Mouse (Mus musculus): ENCODE measurements around the gene Vtn. TPM values are rescaled to one million over a fixed set of nuclear protein-coding genes. Genes with fewer than 3 reads are reported as not detected.
A peak's percentile ranks its signal among the peaks of the same experiment; 100 is the strongest.

Vtn gene
- 10.1 and 11.3 TPM in 2 replicates for polyA plus RNA-seq (2015; fragmentation: Nextera tagmentation; extraction: Ambion mirVana)

- 29% methylated on average over 7 of the region's 7 CpGs for WGBS
- no peaks in the 10 kb centered on the region for H3K9me3 ChIP-seq (ENCODE audit: low read length)
- DNase-seq (ENCODE audit: low spot score) (no peak), ATAC-seq (no peak)
- peak within 1 kb of the TSS; percentile 30 for H3K4me3 ChIP-seq (ENCODE audit: low read depth, low read length)
- peak within 1 kb of the TSS; percentile 67 for H3K4me2 ChIP-seq (replicated peaks; ENCODE audit: low read depth, low read length)
- H3K27me3 ChIP-seq (replicated peaks; ENCODE audit: insufficient read depth, low read length) = peaks cover 13% of the 10 kb centered on the region; the same call in 1 of the 2 replicates
- no peak within 1 kb of the TSS for H3K27ac ChIP-seq (ENCODE audit: low read length)
- TF ChIP-seq EP300 (IDR thresholded peaks at IDR 0.05) = no peak
- H3K36me3 ChIP-seq (ENCODE audit: insufficient read depth, low read length) = no peaks in the 10 kb centered on the region
- no peak within 1 kb of the TSS for H3K9ac ChIP-seq (replicated peaks; ENCODE audit: low read depth)
- 0 out of 2 replicates have a peak, but pooled peaks cover 5% of the 10 kb centered on the region for H3K4me1 ChIP-seq (ENCODE audit: insufficient read depth, low read depth, low read length)
Observed at GRCm38 (mm10) chr11:78499004-78499403, at the start of gene Vtn. Vtn (plus strand) TSS chr11:78499091.

DNA sequence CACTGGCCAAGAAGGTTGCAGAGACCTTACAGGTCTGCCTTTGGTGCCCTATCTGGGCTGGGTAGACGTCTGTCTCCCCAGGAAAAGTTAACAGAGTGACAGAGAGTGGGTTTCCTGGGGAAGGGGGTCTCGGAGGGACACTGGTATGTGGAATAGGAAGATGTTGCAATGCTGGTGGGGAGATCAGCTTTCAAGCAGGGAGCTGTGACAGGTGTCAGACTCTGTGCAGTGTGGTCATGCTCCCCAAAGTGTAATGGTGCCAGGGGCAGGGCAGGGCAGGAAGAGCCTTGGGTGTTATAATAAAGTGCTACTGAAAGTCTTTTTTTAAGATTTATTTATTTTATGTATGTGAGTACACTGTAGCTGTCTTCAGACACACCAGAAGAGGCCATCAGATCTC, 48.6 kb upstream of the Vtn start:
- no peak for DNase-seq (ENCODE audit: low spot score)
- Histone ChIP-seq H3K27ac (ENCODE audit: low read length) (no peak overlapping the region), H3K4me3 (ENCODE audit: low read depth, low read length) (no peak overlapping the region), H3K4me2 (replicated peaks; ENCODE audit: low read depth, low read length) (no peak overlapping the region), H3K36me3 (ENCODE audit: insufficient read depth, low read length) (no peaks in the 10 kb centered on the region), H3K27me3 (replicated peaks; ENCODE audit: insufficient read depth, low read length) (no peaks in the 10 kb centered on the region), H3K9ac (replicated peaks; ENCODE audit: low read depth) (no peak overlapping the region), H3K4me1 (ENCODE audit: insufficient read depth, low read depth, low read length) (no peaks in the 10 kb centered on the region), H3K9me3 (ENCODE audit: low read length) (no peaks in the 10 kb centered on the region)
- TF ChIP-seq CTCF (IDR thresholded peaks at IDR 0.05) (no peak), EP300 (IDR thresholded peaks at IDR 0.05) (no peak)
- no peak for ATAC-seq
- 27% methylated on average over 2 of the region's 2 CpGs for WGBS

DNA sequence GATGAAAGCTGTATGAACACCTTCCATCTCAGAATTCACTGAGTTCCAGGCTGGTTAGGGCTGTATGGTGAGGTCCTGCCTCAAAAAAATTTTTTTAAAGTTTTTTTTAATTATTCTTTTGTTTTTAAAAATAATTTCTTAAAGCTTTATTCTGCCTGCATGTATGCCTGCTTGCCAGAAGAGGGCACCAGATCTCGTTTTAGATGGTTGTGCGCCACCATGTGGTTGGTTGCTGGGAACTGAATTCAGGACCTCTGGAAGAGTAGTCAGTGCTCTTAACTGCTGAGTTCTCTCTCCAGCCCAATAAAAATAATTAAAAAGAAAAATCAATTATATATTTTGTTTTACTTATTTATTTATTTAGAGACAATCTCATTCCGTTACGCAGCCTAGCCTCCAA, 45.2 kb upstream of the Vtn start:
- 16% methylated on average over 4 of the region's 4 CpGs for WGBS
- ATAC-seq = no peak
- no peak overlapping the region for H3K9ac ChIP-seq (replicated peaks; ENCODE audit: low read depth)
- no peak overlapping the region for H3K27ac ChIP-seq (ENCODE audit: low read length)
- no peaks in the 10 kb centered on the region for H3K36me3 ChIP-seq (ENCODE audit: insufficient read depth, low read length)
- no peaks in the 10 kb centered on the region for H3K9me3 ChIP-seq (ENCODE audit: low read length)
- H3K4me3 ChIP-seq (ENCODE audit: low read depth, low read length) = no peak overlapping the region
- no peak overlapping the region for H3K4me2 ChIP-seq (replicated peaks; ENCODE audit: low read depth, low read length)
- H3K27me3 ChIP-seq (replicated peaks; ENCODE audit: insufficient read depth, low read length) = no peaks in the 10 kb centered on the region
- peak; percentile 76 for DNase-seq (ENCODE audit: low spot score)
- H3K4me1 ChIP-seq (ENCODE audit: insufficient read depth, low read depth, low read length) = no peaks in the 10 kb centered on the region
- TF ChIP-seq EP300 (IDR thresholded peaks at IDR 0.05) (no peak), CTCF (IDR thresholded peaks at IDR 0.05) (peak; percentile 93)

GRCm38 (mm10) chr11:78454276-78454675, 44.6 kb upstream of the Vtn start:
- no peaks in the 10 kb centered on the region for H3K27me3 ChIP-seq (replicated peaks; ENCODE audit: insufficient read depth, low read length)
- H3K36me3 ChIP-seq (ENCODE audit: insufficient read depth, low read length) = no peaks in the 10 kb centered on the region
- H3K4me1 ChIP-seq (ENCODE audit: insufficient read depth, low read depth, low read length) = no peaks in the 10 kb centered on the region
- H3K4me2 ChIP-seq (replicated peaks; ENCODE audit: low read depth, low read length) = no peak overlapping the region
- no peaks in the 10 kb centered on the region for H3K9me3 ChIP-seq (ENCODE audit: low read length)
- no peak overlapping the region for H3K27ac ChIP-seq (ENCODE audit: low read length)
- WGBS = 60% methylated on average over 7 of the region's 7 CpGs
- no peak for DNase-seq (ENCODE audit: low spot score)
- no peak for ATAC-seq
- no peak overlapping the region for H3K9ac ChIP-seq (replicated peaks; ENCODE audit: low read depth)
- TF ChIP-seq EP300 (IDR thresholded peaks at IDR 0.05) (no peak), CTCF (IDR thresholded peaks at IDR 0.05) (no peak)
- no peak overlapping the region for H3K4me3 ChIP-seq (ENCODE audit: low read depth, low read length)

DNA sequence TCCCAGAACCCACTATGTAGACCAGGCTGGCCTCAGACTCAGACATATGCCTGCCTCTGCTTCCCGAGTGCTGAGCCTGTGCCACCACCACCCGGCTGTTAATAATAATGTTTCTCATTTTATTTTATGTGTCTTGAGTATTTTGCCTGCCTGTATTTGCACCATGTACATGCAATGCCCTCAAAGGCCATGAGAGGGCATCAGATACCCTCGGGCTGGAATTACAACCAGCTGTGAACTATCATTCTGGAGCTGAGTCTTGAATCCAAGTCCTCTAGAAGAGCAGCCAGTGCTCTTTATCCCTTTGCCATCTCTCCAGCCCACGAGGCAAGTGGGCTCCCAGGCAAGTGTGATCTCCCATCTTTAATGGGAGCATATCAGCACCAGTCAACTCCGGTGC, 43.6 kb upstream of the Vtn start:
- Histone ChIP-seq H3K36me3 (ENCODE audit: insufficient read depth, low read length) (no peaks in the 10 kb centered on the region), H3K27me3 (replicated peaks; ENCODE audit: insufficient read depth, low read length) (no peaks in the 10 kb centered on the region), H3K27ac (ENCODE audit: low read length) (no peak overlapping the region), H3K4me2 (replicated peaks; ENCODE audit: low read depth, low read length) (no peak overlapping the region), H3K4me1 (ENCODE audit: insufficient read depth, low read depth, low read length) (no peaks in the 10 kb centered on the region), H3K9ac (replicated peaks; ENCODE audit: low read depth) (no peak overlapping the region), H3K4me3 (ENCODE audit: low read depth, low read length) (no peak overlapping the region), H3K9me3 (ENCODE audit: low read length) (no peaks in the 10 kb centered on the region)
- DNase-seq (ENCODE audit: low spot score) = peak; percentile 42
- WGBS = 17% methylated on average over 5 of the region's 5 CpGs
- no peak for ATAC-seq
- peak; percentile 77 for TF ChIP-seq CTCF (IDR thresholded peaks at IDR 0.05)
- TF ChIP-seq EP300 (IDR thresholded peaks at IDR 0.05) = no peak

DNA sequence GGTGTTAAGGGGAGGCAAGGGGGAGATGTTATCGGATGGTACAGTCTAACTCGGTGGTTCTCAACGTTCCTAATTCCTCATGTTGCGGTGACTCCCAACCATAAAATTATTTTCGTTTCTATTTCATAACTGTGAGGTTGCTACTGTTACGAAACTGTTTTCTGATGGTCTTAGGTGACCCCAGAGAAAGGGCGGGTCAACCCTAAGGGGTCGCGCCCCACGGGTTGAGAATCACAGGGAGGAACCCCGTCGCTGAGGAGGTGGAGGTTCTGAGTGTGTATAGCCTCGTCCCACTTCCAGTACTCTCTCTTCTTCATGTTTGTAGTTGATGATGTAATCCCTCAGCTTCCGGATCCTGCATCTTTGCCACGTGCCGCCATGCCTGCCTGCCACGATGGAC, 40.2 kb upstream of the Vtn start:
- no peak overlapping the region for H3K4me3 ChIP-seq (ENCODE audit: low read depth, low read length)
- H3K9ac ChIP-seq (replicated peaks; ENCODE audit: low read depth) = no peak overlapping the region
- TF ChIP-seq CTCF (IDR thresholded peaks at IDR 0.05) (no peak), EP300 (IDR thresholded peaks at IDR 0.05) (no peak)
- H3K27ac ChIP-seq (ENCODE audit: low read length) = no peak overlapping the region
- DNase-seq (ENCODE audit: low spot score) (no peak), ATAC-seq (no peak)
- no peaks in the 10 kb centered on the region for H3K4me1 ChIP-seq (ENCODE audit: insufficient read depth, low read depth, low read length)
- H3K9me3 ChIP-seq (ENCODE audit: low read length) = peaks cover 4% of the 10 kb centered on the region; the same call in 1 of the 2 replicates
- no peaks in the 10 kb centered on the region for H3K36me3 ChIP-seq (ENCODE audit: insufficient read depth, low read length)
- H3K4me2 ChIP-seq (replicated peaks; ENCODE audit: low read depth, low read length) = no peak overlapping the region
- 75% methylated on average over 17 of the region's 17 CpGs for WGBS
- H3K27me3 ChIP-seq (replicated peaks; ENCODE audit: insufficient read depth, low read length) = no peaks in the 10 kb centered on the region

DNA sequence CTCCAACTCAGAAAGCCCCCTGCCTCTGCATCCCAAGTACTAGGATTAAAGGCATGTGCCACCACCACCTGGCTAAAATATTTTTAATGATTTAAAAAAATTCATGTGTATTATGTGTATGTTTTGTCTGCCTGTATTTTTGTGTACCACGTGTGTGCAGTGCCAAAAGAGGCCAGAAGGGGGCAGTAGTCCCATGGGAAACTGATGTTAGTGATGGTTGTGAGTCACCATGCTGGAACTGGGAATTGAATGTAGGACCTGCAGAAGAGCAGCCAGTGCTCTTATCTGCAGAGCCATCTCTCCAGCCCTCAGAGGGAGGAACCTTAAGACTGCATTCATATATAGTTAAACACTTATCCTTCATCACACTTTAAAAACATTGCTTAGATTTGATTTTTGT, 37.0 kb upstream of the Vtn start:
- H3K4me2 ChIP-seq (replicated peaks; ENCODE audit: low read depth, low read length) = no peak overlapping the region
- H3K27me3 ChIP-seq (replicated peaks; ENCODE audit: insufficient read depth, low read length) = no peaks in the 10 kb centered on the region
- peaks cover 5% of the 10 kb centered on the region; the same call in 1 of the 2 replicates for H3K4me1 ChIP-seq (ENCODE audit: insufficient read depth, low read depth, low read length)
- TF ChIP-seq EP300 (IDR thresholded peaks at IDR 0.05) (no peak), CTCF (IDR thresholded peaks at IDR 0.05) (peak; percentile 49)
- H3K27ac ChIP-seq (ENCODE audit: low read length) = no peak overlapping the region
- H3K4me3 ChIP-seq (ENCODE audit: low read depth, low read length) = no peak overlapping the region
- no peaks in the 10 kb centered on the region for H3K36me3 ChIP-seq (ENCODE audit: insufficient read depth, low read length)
- ATAC-seq (no peak), DNase-seq (ENCODE audit: low spot score) (no peak)
- no peak overlapping the region for H3K9ac ChIP-seq (replicated peaks; ENCODE audit: low read depth)
- peaks cover 4% of the 10 kb centered on the region; the same call in 1 of the 2 replicates for H3K9me3 ChIP-seq (ENCODE audit: low read length)
- WGBS = 54% methylated on average over 1 of the region's 1 CpGs
